Mouse (Mus musculus) heart, adult 9 months (tissue): ENCODE results near the gene Gpr176.

Source experiments
- DNase-seq, 2 experiments: peaks; one replicate each; pipeline ENCODE4 v3.0.0; 2022; ENCODE audit warnings: low spot score in 2 of 2

Gpr176 gene

GRCm38 (mm10) chr2:118373572-118374279 is 507 bp upstream of the Gpr176 start:
- peak; percentile 29 to 40 for DNase-seq

- DNase-seq = no peak
Measured at GRCm38 (mm10) chr2:118372561-118372900, 688 bp downstream of the Gpr176 start.

DNA sequence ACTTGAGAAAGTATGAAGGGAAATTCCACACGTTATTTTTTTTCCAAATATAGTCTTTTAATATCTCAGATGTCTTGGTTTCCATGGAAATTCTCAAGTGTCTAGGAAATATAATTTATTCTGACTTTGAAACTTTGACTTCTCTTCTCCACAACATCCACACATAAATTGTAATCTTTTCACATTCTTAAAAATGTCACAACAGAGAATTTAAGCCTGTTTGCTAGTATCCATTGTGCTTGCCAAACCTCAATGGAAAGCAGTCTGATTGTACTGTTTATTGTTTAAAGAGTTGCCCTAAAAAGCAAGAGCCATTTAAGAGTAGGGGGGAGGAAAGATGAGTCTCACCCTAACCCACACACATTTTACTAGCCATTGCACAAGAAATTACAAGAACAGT is 1.4 kb downstream of the Gpr176 start:
- no peak for DNase-seq

DNA sequence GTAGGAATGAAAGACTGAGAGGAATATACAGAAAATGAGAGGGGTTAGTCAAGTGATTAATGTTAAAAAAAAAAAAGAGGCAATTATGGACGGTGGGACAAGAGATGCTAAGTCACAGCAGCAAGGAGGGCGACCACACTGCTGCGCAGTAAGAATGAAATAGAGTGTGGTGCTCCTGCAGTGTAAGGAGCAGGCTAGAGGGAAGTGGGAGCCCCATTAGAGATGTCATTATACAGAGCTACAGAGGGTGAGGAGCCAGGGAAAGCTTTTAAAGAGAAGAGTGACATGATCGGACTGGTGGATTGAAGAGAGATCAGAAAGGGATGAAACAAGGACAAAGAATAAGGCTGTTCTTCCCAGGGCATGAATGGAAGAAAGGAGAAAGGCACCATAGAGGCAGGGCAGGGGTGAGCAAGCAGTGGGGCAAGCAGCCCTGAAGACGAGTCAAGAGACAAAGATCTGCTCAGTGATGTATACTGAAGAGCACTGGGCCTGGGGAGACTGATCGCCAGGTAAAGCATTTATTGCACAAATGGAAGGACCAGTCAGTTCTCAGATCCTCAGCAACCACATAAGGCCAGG is 18.0 kb downstream of the Gpr176 start:
- no peak for DNase-seq

GRCm38 (mm10) chr2:118353916-118354403 is 19.3 kb downstream of the Gpr176 start:
- DNase-seq = no peak

DNA sequence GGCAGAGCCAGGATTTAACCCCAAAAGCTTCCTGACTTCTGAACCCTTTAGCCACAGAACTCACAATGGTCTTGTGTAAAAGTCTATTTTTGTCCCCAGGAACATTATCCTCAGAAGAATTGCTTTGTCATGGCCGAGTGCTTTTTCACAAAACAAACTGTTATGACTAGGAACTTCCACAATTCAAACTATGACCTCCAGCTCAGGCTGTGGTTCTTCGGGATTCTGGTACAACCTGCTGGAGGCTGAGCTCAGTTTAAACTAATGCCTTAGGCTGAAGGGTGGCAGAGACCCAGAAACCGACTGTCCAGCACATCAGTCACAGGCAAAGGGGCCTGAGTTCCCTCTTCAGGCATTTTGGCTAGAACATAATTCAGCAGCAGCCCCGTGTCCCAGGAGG is 19.7 kb downstream of the Gpr176 start:
- peak in 1 of 2 experiments; percentile 4 for DNase-seq

DNA sequence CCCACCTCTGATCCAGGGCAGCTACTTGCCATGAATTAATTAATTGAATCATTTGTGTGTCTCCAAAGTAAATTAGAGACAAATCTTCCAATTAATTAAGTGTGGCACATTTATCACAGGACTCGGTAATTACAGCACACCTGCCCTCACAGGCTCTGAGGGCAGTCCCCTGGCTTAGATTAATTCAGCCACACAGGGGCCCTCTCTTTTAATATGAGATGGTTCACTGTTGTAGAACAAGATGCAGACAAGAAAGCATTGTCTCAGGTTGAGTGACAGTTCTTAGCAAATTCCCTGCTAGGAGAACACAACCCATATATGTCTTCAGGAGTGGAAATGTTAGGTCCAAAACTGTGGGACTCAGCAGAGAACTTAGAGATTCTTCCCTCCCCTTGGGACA is 27.7 kb downstream of the Gpr176 start:
- DNase-seq = no peak

DNA sequence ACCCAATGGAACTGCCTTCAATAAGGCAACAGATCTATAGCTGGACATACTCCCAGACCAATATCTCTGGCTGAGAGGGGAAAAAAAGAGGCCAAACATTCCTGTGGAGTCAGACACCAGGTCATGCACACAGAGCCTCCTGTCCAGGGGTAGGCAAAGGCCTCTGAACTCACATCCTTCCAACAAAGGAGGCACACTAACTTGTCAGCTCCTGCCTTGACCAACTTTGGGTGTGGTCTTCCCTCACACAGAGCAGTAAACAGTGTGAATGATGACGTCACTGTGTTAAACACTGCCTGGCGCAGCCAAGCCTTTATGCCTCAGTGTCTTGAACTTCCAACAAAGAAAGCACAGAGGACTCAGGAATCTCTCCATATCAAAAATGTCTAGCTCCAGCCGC is 29.3 kb downstream of the Gpr176 start:
- no peak for DNase-seq

DNA sequence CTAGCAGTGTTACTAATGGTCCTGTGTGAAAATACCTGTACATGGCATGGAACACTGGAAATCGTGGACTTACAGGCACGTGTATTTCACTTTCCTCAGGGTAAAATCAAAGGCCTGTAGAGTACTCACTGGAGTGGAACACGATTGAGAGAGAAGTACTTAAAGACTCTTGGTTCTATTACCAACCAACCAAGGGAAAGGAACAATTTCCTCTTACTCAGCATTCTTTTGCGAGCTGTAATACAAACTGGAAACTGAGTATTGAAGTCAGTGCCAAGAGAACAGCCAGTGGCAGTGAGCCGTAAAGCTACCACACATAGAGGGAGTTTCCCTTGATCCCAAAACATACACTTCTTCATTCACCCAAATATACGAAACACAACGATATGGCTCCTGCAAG is 31.9 kb downstream of the Gpr176 start:
- DNase-seq = no peak

DNA sequence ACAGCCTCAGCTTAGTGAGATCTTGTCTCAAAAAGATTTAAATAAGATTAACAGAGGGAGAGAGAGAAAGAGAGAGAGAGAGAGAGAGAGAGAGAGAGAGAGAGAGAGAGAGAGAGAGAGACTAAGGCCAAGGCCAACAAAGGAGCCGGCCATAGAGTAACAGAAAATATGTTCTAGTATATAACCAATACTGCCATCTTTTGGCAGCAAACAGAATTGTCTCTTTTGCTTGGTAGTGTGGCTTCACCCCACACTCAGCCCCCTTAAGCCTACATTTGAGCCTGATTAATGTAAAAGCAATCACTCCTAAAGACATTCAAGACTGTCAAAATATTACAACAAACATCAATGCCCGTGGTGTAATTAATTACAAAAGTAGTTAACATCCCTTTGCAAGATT is 37.1 kb downstream of the Gpr176 start:
- DNase-seq = no peak

GRCm38 (mm10) chr2:118322663-118323062 is 50.6 kb downstream of the Gpr176 start:
- DNase-seq = no peak

DNA sequence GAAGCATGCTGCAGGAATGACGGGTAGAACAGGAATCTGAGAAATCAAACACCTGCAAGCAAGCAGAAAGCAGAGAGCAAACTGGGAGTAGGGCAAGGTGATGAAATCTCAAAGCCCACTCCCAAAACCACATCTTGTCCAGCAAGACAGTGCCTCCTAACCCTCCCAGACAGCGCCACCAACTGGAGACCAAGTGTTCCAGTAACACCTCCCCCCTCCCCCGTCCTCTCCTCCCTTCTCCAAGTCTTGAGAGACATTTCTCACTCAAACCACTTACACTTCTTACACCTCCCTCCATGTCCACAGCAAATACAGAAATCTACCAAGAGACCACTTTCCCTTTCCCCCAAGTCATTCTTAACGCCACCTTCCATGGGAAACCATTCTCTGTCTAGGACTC is 51.4 kb downstream of the Gpr176 start:
- no peak for DNase-seq

GRCm38 (mm10) chr2:118321094-118321493 is 52.1 kb downstream of the Gpr176 start:
- no peak for DNase-seq

- no peak for DNase-seq
Measured at GRCm38 (mm10) chr2:118320519-118320918, 52.7 kb downstream of the Gpr176 start.

DNA sequence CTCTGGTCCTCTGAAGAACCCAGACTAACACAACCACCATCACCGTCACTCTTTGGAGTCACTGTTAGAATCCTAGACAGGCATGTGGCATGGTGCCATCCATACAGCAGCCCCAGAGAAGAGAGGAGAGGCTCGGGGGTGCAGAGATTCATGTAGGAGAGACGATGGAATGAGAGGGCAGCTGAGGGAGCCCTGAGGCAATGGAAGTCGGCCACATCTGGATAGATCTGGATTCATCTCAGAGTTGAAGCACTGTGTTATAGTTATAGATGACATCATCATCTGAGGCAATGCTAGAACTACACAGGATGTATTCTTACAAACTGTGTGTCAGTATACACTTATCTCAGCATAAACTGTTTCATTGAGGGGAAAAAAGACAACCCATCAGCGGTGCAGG is 54.0 kb downstream of the Gpr176 start:
- no peak for DNase-seq

DNA sequence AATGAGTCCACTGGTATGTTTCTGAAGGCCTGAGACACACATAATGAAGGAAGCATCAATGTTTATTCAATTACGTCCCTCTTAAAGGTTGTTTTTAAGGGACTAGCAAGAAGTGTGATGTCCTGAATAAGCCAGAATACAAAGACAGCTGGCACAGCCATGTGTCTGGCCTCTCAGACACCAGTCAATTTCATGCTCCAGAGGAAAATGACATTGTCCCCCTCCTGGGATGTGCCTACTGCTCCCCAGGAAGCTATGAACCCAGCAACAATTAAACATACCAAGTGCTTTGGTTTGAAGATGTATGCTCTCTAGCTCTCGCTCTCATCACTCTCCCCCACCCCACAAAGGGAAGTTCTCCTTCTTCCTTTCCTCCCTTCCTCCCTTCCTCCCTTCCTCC is 56.3 kb downstream of the Gpr176 start:
- no peak for DNase-seq

GRCm38 (mm10) chr2:118315656-118316402 is 57.4 kb downstream of the Gpr176 start:
- no peak for DNase-seq

DNA sequence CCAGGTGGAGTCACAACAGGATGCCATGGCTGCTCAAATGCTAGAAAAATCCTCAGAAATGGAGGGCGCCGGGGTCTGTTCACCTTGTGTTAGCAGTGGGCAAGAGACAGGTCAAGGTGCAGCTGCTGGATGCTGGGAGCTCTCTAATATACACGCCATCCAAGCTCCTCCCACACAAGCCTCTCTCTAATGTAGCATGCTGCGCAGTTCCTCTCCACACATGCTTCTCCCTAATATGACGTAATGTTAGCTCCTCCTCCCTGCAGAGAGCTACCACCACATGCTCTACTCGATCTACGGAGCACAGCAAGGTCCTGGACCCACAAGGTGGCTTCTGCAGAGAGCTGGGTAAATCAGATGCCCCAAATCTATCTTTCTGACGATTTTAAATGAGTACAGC is 65.7 kb downstream of the Gpr176 start:
- no peak for DNase-seq

DNA sequence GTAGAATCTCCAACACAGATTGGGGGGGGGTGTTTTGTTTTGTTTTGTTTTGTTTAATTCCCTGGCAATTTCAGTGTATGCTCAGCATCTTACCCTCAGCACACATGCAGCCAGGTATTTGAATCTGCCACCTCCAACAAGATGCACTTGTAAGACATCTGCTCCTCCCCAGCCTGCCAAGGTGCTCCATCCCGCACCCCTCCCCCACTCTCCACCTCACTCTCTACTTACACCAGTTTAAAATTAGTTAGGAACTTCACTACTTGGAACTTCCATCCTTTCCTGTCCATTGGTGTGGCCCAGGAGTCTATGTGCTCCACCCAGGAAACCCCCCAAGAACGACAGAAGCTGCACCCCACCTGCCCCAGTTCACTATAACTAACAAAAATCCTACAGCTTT is 66.3 kb downstream of the Gpr176 start:
- DNase-seq = no peak

GRCm38 (mm10) chr2:118306522-118306895 is 66.7 kb downstream of the Gpr176 start:
- DNase-seq = no peak

GRCm38 (mm10) chr2:118305827-118306521 is 67.2 kb downstream of the Gpr176 start:
- no peak for DNase-seq

GRCm38 (mm10) chr2:118303456-118303855 is 69.8 kb downstream of the Gpr176 start:
- DNase-seq = no peak
